Mouse (Mus musculus) heart, adult 18-20 months (tissue): Measurements from ENCODE around the gene Pla2g3. TPM values are rescaled to one million over a fixed set of nuclear protein-coding genes. Genes with fewer than 3 reads are reported as not detected.

Experiments used
- DNase-seq, 2 experiments: peaks; one replicate each; pipeline ENCODE4 v3.0.0; 2021 to 2022; ENCODE audit warnings: mixed read lengths in 1 of 2
- total RNA-seq, 2 experiments: library from RNA; stranded (reverse); gene quantifications; 2 replicates each; pipeline ENCODE4 v1.2.3; 2021

The Pla2g3 gene
- total RNA-seq, 2 experiments from 2014 or later: 0.10 to 0.13 TPM

DNA sequence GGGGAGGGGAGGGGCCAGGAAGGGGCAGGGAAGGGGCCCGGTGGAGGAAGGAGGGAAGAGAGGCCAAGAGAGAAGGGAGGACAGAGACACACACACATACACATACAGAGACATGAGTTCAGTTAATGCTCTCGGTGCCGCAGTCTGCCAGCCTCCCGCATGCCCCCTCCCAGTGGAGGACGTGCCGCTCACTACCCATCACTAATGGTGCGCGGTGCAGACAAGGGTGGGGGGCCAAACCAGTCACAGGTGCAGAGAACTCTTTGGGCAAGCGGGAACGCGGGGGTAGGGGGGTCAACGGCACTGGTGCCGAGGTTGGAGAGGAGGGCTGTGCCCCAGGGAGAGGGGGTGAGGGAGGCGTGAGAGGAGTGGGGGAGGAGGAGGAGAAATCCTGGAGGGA lies 32.8 kb downstream of the Pla2g3 start:
- DNase-seq: no peak

DNA sequence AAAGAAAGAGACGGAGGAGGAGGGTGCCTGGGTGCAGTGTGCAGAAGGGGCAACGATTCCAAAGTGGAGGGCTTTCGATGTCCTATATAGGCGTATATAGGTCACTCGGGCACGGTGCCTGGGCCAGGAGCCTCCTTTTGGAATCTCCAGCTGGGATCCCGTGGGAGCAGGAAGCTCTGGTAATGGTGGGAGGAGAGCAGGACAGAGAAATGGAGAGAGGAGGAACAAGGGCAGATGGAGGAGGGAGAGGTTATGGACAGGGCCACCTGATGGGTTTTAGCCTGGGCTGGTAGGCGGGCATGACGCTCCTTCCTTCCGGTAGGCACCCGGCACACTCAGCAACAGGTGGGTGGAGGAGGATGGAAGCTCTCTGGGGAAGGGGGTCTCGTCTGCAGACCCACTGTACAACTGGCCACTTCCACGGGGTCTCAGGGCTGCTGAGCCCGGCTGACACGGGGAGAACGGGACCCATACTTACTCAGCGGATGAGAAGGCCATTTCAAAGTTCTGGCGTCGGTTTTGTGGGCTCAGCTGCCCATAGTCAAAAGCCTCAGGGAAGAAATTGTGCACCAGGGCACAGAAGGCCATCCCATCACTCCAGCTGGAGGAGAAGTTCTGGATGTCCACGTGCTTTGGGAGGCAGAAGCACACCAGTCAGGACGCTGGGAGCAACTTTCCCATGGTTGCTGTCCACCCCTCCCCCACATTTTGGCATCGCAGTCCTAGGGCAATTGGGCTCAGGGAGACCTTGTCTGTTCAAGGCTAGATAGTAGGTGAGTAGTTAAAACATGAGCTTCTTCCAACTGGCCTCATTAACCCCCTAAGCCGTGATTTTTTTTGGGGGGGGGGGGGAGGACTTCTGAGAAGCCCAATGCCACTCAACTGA lies 33.5 kb downstream of the Pla2g3 start:
- peak in 1 of 2 experiments; percentile 13 for DNase-seq

DNA sequence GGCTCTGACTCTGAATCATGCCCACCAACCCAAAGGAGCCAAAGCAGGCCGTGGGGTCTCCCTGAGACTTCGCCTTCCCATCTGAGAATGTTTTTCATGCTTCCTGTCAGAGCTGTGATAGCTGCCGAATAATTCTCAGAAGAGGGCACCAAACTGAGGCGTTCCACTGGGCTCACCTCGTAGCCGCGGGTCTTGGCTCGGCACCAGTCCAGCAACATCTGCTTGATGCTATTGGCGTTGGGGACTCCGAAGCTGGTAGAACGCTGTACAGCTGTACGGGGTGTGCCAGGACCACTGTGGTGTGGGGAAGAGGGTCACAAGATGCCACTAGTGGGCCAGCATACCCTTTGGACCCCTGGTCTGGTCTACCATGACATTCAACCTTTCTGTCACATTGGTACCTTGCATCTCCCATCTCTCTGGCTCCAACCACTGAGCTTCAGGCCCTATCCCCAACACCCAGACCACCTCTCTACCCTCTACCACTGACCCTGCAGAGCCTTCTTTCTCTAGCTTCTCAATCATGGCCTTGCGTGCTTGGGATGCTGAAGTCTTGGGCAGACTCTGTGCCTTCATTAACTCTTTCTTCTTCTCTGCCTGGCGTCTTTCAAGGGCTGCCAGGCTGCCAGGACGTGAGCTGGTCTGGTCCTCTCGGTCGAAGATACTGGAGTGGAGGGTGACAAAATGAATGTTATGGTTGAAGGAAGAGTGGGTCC lies 34.4 kb downstream of the Pla2g3 start:
- peak in 1 of 2 experiments; percentile 10 for DNase-seq

DNA sequence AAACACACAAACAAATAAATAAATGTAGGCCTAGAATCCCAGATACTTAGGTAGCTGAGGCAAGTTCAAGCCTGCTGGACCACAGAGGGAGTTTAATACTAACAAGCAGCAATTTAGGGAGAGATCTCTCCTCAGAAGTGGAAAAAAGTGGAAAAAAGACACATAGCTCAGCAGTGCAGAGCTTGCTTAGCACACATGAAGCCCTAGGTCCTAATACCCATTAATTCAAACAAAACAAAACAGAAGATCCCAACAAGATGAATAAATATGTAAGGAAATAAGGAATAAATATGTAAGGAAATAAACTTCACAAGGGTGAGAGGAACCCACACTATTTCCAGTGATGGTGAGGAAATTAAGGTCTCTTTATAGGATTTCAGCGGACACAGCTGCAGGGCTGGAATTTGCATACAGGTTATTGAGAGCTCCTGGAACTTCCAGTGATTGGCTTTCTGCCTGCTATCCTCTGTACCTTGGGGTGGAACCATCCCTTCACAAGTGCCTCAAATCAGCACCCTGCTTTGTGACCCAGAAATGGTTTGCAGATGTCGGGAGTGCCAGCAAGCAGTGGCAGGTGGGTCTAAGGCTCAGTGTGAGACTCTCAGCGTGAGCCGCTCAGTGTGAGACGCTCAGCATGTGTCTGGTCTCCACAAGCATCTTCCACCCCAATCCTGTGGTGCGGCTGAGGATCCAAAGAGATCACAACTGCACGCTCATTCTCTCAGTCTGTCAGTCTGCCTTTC lies 35.9 kb downstream of the Pla2g3 start:
- no peak for DNase-seq

DNA sequence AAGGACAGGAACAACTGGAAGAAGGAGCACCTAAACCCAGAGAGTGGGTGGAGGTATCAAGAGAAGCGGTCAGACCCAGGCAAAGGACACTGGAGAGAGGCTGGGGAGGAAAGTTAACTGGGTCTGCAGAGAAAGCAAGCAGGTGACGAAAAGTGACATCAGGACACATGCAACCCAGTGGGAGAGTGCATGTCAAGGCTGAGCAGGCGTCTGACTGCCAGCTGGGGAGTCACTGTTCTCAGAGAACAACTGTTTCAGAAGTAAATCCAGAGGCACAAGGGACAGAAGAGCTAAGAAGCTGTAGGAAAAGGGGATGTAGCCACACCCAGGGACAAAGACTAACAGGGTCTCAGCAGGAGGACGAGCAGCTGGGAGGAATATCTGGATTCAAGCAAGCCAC lies 37.5 kb downstream of the Pla2g3 start:
- no peak for DNase-seq

DNA sequence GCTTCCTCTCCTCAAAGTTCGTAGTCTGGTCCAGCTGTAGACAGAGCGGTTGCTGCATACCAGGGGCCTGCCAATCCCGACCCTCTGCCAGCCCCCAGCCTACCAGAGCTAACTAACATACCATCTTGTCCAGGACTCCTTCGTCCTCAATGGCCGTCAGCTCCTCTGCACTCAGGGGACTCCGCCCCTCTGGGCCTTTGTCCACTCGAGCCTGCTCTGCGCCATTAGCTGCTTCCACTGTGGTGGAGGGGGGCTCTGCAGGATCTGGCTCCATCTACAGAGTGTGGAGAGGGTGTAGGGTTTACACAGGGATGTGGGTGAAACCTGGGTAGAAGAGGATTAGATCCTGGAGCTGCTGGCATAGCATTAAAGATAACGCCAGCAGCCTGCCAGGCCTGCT lies 38.1 kb downstream of the Pla2g3 start:
- no peak for DNase-seq

DNA sequence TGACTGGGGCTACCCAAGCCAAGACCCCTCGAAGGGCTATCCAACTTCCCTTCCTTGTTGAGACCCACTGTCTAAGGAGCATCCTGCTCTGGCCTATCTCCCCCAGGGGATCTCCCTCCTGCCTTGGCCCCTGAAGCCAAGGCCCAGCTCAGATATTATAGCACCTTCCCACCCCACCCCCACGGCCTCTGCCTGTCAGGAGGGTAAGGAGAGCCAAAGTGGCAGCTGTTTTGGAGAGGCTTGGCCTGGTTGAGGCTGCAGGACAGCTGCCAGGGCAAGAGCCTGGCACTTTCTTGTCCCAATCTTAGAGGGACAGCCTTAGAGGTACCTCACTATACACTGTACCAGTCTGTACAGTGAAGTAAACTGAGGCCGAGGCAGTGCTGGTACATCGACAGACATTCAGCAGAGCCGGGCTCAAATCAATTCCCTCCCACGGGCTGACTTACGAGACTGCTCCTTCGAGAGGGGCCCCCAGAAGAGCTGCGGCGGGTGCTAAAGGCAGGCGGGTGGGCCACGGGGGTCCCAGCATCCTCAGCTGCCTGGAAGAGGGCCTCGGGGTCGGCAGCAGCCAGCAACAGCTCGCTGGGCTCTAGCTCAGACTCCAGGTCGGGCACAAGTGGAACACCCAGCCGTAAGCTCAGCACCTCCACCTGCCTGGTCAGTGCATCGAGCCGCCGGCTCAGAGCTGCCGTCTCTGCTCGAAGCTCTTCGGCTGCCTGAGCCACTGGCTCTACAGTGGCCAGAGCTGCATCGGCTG lies 39.1 kb downstream of the Pla2g3 start:
- peak; percentile 69 to 70 for DNase-seq

DNA sequence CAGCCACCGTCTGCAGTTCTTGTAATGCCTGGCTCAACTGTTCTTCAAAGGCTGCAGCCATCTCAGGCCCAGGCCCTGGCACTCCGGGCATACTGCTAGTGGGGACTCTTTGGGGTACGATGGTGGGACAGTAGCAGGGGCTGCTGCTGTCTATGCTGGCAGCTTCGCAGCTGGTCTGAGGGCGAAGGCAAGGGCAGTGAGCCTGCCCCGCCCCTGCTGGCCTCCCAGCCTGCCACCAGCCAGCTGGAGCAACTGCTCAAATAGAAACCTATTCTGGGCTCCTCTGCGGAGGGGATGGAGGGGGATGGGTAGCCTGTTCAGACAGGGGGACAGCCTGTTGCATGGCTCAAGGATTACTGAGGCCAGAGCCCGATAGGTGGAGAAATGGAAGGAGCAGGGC lies 39.7 kb downstream of the Pla2g3 start:
- peak; percentile 66 to 76 for DNase-seq

DNA sequence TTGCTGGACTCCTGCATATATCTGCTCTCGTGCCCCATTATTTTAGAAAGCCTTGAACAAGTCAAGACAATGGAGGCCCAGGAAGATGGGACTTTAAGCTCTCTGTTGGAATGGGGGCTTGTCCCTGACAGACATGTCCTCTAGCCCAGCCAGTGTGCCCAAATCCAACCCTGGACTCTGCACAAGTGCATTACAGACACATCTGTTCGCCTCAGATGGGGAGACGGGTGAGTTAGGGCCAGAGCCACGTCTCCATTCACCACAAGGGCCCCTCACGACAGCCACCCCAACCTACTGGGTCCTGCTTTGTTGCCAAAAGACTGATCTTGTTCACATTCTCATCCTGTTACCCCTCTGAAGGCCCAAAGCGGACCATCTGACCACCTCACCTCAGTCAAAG lies 40.1 kb downstream of the Pla2g3 start:
- DNase-seq: no peak

DNA sequence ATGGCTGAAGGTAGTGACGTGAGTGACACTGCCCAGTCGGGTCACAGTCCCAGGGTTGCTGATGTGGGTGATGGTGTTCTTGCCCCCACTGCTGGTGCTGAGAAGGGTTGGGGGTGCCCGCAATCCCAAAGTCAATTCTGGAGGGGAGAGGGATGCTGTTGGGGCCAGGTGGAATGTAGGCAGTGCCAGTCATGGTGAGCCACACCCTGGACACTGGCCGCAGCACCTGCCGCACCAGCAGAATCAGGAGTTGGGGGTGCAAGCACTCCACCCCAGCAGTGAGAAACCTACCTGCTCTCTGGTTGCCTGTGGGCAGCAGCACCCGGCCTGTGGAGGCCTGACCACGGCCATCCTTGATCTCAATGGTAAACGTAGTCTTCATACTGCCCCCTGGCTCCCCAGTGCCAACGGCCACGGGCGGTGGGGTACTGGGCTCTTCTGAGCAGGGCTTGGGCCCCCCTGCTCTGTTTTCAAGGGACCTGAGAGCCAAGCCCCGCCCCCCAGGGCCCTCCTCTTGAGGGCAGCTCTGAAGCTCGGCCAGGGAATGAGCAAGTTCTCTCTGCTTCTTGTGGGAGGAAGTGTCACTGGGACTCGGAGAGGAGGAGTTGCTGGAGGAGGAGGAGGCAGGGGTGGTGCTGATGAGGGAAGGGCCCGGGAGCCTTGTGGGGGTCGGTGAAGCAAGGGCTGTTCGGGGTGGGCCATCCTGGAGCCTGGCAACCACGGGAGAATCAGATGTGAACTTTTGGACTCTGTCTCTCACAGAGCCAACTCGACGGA lies 41.6 kb downstream of the Pla2g3 start:
- no peak for DNase-seq

DNA sequence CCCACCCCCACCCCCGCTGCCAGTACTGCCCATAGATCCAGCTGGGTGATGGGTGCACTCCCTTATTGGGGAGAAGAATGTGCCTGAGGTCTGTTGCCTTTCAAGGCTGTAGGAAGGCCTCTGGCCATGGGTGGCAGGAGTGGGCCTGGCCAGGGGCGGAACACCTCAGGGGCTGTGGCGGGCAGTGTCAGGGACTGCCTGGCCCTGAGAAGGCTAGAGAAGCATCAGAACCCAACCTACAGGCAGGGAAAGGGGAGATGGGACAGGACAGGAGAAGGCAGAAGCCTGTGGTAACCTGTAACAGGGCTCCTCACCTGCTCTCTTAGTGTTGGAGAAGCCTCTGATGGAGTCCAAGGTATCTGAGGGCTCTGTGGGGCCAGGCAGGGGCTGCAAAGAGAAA lies 42.6 kb downstream of the Pla2g3 start:
- DNase-seq: no peak

DNA sequence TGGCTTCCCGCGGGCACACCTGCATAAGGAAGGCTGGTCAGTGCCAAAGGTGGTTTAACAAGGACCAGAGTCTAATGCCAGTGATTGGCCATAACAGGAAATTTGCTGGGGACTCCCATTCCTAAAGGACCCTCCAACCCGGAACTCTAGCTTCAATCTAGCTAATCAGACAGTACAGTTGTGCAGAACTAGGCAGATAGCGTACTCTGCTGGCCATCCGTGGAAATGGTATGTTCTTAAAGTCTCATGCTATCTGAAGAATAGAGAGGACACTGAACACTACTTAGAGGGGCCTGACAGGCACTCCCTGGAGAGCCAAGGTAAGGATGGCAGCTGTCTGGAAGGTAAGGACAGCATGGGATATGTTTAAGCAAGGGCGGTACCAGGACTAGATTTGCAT lies 43.5 kb downstream of the Pla2g3 start:
- DNase-seq: peak in 1 of 2 experiments; percentile 34

DNA sequence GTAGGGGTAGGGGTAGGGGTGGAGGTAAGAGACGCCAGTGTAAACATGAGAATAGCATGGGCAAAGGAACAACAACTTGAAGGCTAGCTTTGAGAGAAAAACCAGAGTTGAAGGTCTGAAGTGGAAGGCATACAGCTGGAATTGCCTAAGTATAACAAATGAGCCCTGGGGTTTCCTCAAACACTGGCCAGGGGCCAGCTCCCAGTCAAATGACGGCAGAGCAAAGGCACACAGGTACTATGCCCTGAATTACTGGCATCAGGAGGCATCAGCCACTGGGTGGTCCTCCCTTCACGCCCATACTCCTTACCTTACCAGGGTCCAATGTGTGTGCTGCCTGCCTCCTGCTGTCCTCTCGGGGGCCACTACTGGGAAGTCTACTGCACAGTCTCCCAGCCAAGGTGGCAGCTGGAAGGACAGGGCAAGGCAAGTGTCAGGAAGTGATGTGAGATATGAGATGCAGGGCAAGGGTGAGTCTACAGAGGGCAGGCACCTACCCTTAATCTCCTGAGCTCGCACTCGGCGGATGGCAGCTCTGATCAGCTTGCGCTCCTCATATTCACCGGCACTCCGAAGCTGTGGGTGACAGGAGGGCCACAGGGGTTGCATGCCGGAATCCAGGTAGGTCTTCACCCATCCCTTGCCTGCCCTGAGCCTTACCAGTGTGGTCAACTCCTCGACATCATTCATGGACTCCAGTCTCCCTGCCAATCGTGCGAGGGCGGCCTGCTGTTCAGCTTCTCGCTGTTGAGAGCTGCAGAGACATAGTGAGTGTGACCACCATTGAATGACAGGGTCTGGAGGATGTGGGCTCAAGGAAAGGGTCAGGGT lies 44.2 kb downstream of the Pla2g3 start:
- DNase-seq: peak in 1 of 2 experiments; percentile 10

DNA sequence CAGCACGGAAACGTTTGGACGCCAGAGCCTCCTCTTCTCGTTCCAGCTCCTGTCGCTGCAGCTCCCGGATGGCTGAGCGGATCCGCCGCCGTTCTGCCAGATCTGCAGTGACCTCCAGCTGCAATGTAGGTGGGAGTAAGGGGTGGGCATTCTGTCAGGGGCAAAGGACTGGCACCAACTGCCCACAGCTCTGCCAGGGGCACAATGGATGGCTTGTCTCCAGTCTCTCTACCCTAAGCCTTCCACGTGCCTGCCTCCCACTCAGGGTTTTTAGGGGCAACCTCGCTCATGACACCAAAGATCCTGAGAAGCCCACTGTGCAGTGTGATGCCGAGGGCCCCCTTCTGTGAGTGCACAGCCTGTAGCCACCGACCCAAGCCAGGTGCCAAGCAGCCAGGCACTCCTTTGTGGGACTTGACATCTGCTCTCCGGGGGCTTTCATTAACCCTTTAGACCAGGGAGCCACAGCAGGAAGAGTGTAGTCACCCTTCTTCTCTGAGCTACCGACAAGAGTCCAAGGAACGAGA lies 45.4 kb downstream of the Pla2g3 start:
- DNase-seq: no peak

DNA sequence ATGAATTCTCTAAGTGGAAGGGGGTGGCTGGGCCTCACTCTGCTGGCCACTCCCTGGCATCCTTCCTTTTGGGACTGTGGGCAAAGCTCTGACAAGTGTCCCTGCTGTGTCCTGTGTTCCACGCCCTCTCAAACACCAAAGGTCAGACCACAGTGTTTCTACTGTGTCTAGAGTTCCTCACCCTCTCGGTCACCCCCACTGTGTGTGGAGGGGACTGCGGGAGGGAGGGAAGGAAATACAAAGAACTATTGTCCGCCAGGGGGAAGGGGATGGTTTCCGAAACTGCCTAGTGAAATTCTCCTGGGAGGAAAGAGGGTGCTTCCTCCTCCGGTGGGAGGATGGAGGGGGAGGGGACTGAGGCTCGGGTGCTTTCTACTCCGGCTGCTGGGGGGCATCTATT lies 46.9 kb downstream of the Pla2g3 start:
- DNase-seq: no peak

DNA sequence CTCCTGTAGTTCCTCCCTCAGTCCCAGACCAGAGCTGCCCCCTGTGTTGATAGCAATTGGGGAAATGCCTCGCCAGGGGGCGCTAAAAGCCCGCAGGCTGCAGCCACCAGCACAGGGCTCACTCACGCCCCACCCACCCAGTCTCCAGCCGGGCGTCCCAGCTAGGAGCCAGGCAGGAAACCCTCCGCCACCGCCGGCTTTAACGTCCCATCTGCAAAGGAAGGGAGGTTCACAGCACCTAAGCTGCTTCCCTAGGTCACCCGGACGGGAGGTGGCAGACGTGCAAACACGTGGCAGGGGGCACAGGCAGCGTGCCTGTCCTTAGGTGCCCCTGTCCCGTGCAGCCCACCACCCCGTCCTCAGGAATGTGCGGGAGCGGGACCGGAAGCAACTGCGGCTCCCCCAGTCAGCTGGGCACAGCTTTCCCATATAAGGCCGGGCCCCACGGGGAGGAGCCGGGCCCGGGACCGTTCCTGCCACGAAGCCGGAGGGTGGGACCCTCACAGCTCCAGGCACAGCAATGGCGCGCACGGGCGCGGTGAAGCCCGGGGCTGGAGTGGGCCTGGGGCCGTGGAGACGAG lies 47.4 kb downstream of the Pla2g3 start:
- peak; percentile 96 to 97 for DNase-seq

DNA sequence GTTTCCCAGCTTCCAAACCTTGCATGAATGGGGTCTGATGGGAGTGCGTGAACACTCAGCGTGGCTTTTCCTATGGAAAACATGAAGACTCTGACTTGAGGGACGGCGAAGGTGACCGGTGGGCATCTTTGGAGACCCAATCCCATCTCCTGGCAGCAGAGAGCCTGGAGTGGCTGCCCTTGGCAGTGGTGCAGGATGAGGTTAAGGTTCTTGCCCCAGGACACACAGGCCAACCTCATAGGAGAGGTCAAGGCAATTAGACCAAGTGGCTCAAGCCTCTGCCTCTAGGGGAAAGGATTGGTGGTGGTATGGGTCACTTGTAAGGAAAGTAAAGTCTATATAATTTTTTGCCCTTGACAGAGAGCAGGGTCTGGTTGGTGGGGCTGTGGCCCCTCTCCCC lies 48.0 kb downstream of the Pla2g3 start:
- DNase-seq: no peak

DNA sequence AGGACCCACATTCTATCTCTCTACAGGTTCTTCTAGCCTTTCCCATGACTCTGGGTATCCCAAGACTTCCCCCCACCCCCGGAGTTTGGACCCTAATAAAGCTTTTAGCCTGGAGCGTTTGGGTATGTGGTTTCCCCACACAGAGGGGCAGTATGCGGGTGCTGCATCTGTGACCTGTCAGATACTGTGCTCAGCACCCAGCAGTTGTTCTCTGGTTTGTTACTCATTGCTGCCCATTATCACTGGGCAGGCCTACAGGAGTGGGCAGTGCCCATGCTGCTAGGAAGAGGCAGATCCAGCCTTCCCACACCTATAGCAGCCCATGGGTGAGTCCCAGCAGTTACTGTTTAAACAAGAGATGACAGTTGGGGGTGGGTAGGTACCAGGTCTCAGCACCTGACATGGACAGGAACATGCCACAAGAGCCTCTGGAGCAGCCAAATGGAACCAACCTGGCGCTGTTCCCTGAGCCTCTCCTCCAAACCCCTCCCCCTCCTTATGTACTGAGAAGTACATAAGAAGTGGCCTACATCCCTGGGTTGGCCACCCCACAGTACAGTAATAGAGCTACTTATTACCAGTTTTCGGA lies 48.8 kb downstream of the Pla2g3 start:
- peak in 1 of 2 experiments; percentile 25 for DNase-seq

DNA sequence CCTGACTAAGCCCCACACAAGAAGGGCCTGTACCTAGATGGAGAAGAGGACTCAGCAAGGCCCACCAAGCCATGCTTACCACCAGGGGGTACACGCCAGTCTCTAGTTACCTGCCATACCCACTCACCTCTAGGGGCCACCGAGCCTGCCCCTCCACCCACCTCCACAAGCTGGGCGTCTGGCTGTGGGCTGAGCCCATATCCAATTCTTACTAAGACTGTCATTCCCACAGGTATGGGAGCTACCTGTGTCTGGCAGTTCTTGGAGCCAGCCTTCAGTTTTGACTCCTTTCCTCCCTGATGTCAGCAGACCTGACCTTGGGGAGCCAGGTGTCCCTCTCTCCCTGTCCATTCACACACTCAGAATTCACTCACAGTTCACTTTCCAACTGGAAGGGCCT lies 49.6 kb downstream of the Pla2g3 start:
- DNase-seq: peak in 1 of 2 experiments; percentile 13
